Mouse (Mus musculus) MEL (cell line): ENCODE measurements around the gene Get4.

Experiments used
- HCFC1 ChIP-seq: IDR thresholded peaks from 2 replicates; pipeline ENCODE4 v1.6.1; 2012; ENCODE audit warnings: low read depth, mild to moderate bottlenecking, inconsistent platforms, low read length, improper control_type of control experiment, moderate library complexity
- MAX ChIP-seq: IDR thresholded peaks from 2 replicates; pipeline ENCODE4 v1.6.1; 2011; ENCODE audit warnings: low read length, improper control_type of control experiment
- POLR2A ChIP-seq, 2 experiments: IDR thresholded peaks; 2 replicates each; pipeline ENCODE4 v1.6.1; 2011 to 2012; ENCODE audit warnings: low read length in 2 of 2, mild to moderate bottlenecking in 2 of 2, control low read depth in 1 of 2, improper control_type of control experiment in 1 of 2, low read depth in 1 of 2, moderate library complexity in 1 of 2; ENCODE audit not compliant: control insufficient read depth in 1 of 2, insufficient read depth in 1 of 2, poor library complexity in 1 of 2
- TCF12 ChIP-seq: IDR thresholded peaks from 2 replicates; pipeline ENCODE4 v1.6.1; 2014; ENCODE audit warnings: low read depth, mild to moderate bottlenecking, inconsistent platforms, low read length, improper control_type of control experiment, moderate library complexity

DNA sequence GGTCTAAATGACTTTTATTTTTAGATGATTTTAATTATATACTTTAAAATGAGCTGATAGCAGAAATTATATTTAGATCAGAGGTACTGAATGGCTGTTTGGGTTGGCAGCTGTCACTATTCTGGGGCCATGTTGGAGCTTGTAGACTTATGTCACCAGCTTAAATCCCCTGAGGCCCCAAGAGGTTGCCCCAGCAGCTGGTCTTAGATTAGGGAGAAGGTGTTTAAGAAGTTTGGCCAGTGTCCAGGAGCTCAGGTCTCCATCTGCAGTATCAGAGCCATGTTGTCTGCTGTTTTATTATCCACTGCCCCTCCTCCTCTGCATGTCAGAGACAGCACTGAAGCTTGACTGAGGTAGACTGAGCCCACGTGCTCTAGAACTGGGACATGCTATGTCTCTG, 8.7 kb upstream of the Get4 start:
- no peak for TF ChIP-seq MAX
- no peak for TF ChIP-seq POLR2A (IDR thresholded peaks at IDR 0.05; ENCODE audit: control insufficient read depth in 1 of 2, insufficient read depth in 1 of 2, low read depth in 1 of 2, low read length in 2 of 2, poor library complexity in 1 of 2)
- TF ChIP-seq HCFC1, result no peak
- no peak for TF ChIP-seq TCF12
